Mouse (Mus musculus) liver, embryonic 15.5 days (tissue): Measurements from ENCODE around the gene Scgb3a1. TPM values are rescaled to one million over a fixed set of nuclear protein-coding genes. Genes with fewer than 3 reads are reported as not detected.
A peak's percentile ranks its signal among the peaks of the same experiment; 100 is the strongest.

Experiments
- ATAC-seq: fragments of 200-750 bp; cut with Nextera tagmentation; 2 replicates; pipeline ENCODE4 v1.8.0; 2017; ENCODE audit warnings: moderate number of reproducible peaks, mild to moderate bottlenecking, moderate library complexity; ENCODE audit not compliant: insufficient read depth
- H3K27ac ChIP-seq: fragments of 300-500 bp; sonication (generic); replicated peaks from 2 replicates; pipeline ENCODE4 v1.5.1; 2015; ENCODE audit warnings: mild to moderate bottlenecking, inconsistent platforms
- H3K27me3 ChIP-seq: fragments of 300-500 bp; sonication (generic); 2 replicates; pipeline ENCODE4 v1.6.1; 2015; ENCODE audit warnings: mild to moderate bottlenecking, inconsistent platforms
- H3K36me3 ChIP-seq: fragments of 300-500 bp; sonication (generic); replicated peaks from 2 replicates; pipeline ENCODE4 v1.6.1; 2015; ENCODE audit warnings: moderate library complexity, mild to moderate bottlenecking, inconsistent platforms
- H3K4me1 ChIP-seq: fragments of 300-500 bp; sonication (generic); replicated peaks from 2 replicates; pipeline ENCODE4 v1.6.1; 2015; ENCODE audit warnings: inconsistent platforms
- H3K4me2 ChIP-seq: fragments of 300-500 bp; sonication (generic); 2 replicates; pipeline ENCODE4 v1.6.1; 2015; ENCODE audit warnings: moderate library complexity, mild to moderate bottlenecking, inconsistent platforms
- H3K4me3 ChIP-seq: fragments of 300-500 bp; sonication (generic); replicated peaks from 2 replicates; pipeline ENCODE4 v1.5.1; 2015; ENCODE audit warnings: mild to moderate bottlenecking, inconsistent platforms
- H3K9ac ChIP-seq: fragments of 300-500 bp; sonication (generic); 2 replicates; pipeline ENCODE4 v1.6.1; 2015; ENCODE audit warnings: moderate library complexity, mild to moderate bottlenecking, inconsistent platforms
- H3K9me3 ChIP-seq: fragments of 300-500 bp; sonication (generic); replicated peaks from 2 replicates; pipeline ENCODE4 v1.6.1; 2016; ENCODE audit warnings: inconsistent platforms
- WGBS: fragments of 180-500 bp; shearing (Covaris S2); methylation state at CpG from one replicate; pipeline ENCODE4 v1.1.7; 2015; ENCODE audit warnings: mixed read lengths; ENCODE audit not compliant: insufficient replicate concordance; 5-methylcytosine and 5-hydroxymethylcytosine counted together
- polyA plus RNA-seq: library from polyadenylated mRNA; unstranded; fragments of >200 nt; fragmentation: Nextera tagmentation; extraction: Ambion mirVana; gene quantifications from 2 replicates; pipeline ENCODE4 v1.2.1, GENCODE M21; 2015

The Scgb3a1 gene
- polyA plus RNA-seq, 1 experiment from 2014 or later, result 0.20 TPM

DNA sequence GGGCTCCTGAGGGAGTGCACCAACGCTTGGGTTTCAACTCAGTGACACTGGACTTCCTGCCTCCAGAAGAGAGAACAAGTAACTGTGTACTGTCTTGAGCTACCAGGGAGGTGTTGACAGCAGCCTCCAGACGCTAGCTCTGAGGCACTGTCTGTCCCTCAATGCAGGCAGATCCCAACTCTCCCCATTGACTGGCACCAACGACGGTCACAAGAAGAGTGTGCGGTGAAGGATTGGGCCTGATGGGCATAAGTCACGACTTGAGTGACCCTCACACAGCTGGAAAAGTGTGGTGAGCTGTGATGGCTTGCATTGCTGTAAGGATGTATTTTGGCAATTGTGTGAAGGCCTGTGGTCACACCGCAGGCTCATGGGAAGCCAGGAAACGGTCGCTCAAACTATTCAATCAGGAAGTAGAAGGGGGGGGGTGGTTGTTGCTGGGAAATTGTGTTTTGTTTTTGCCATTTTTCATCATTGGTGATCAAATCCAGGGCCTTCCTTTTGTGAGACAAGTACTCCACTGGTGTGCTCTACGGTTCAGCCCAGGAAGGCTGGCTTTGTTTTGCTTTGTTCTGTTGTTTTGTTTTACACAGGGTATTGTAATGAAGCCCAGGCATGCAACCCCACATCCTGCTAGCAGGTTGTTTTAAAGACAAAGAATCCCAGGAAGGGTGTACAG lies 4.5 kb upstream of the Scgb3a1 start:
- H3K4me3 ChIP-seq, result no peak overlapping the region
- WGBS, result 26% methylated on average over 10 of the region's 10 CpGs
- no peak for ATAC-seq
- H3K9me3 ChIP-seq, result no peaks in the 10 kb centered on the region
- H3K27ac ChIP-seq, result 0 out of 2 replicates have a peak overlapping the region, but pooled peaks have one; percentile 24
- H3K4me1 ChIP-seq, result peaks cover 12% of the 10 kb centered on the region; the same call in 1 of the 2 replicates
- no peaks in the 10 kb centered on the region for H3K36me3 ChIP-seq
- H3K4me2 ChIP-seq, result no peak overlapping the region
- H3K27me3 ChIP-seq, result no peaks in the 10 kb centered on the region
- H3K9ac ChIP-seq, result no peak overlapping the region

DNA sequence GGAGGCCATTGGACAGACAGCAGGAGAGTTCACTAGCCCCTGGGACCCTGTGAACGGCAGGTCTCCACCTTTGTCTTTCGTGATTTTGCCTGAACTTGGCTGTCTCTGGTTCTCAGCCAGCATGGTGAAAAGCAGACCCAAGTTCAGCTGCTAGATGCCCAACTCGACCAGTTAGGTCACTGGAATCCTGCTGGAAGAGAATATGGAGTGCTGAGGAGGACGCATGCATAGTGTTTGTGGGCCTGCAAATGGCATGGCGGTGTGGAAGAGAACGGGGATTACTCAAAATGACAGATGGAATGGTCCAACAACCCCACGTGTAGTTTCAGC lies 4.0 kb upstream of the Scgb3a1 start:
- H3K27me3 ChIP-seq, result no peaks in the 10 kb centered on the region
- no peak overlapping the region for H3K9ac ChIP-seq
- H3K36me3 ChIP-seq, result no peaks in the 10 kb centered on the region
- WGBS, result 54% methylated on average over 7 of the region's 7 CpGs
- H3K4me1 ChIP-seq, result peaks cover 12% of the 10 kb centered on the region; the same call in 1 of the 2 replicates
- H3K9me3 ChIP-seq, result no peaks in the 10 kb centered on the region
- no peak for ATAC-seq
- no peak overlapping the region for H3K4me3 ChIP-seq
- H3K4me2 ChIP-seq, result no peak overlapping the region
- no peak overlapping the region for H3K27ac ChIP-seq

DNA sequence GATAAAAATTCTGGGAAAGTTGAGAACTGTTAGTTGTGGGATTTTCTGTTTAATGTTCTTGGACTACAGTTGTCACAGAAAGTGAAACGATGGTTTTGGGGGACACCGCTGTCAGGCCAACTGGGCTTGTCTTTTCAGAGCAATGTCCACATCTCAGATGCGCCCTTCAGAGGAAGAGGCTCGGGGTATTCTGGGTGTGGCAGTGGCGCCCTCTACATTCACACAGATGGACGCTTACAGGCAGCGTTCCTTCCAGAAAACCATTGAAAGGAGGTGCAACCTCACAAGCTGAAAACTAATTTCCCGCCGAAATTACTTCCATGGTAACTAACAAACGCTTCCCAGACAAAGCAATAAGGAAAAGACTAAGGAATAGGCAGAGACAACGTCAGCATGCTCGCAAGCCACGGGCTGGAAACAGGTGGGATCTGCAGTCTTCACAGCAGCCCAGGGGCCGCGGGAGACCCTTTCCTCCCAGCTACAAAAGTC lies 1.1 kb upstream of the Scgb3a1 start:
- no peak overlapping the region for H3K4me3 ChIP-seq
- no peaks in the 10 kb centered on the region for H3K36me3 ChIP-seq
- no peaks in the 10 kb centered on the region for H3K27me3 ChIP-seq
- H3K9me3 ChIP-seq, result no peaks in the 10 kb centered on the region
- WGBS, result 42% methylated on average over 15 of the region's 15 CpGs
- H3K9ac ChIP-seq, result no peak overlapping the region
- no peak overlapping the region for H3K27ac ChIP-seq
- H3K4me2 ChIP-seq, result no peak overlapping the region
- ATAC-seq, result no peak
- peaks cover 19% of the 10 kb centered on the region; the same call in 1 of the 2 replicates for H3K4me1 ChIP-seq

DNA sequence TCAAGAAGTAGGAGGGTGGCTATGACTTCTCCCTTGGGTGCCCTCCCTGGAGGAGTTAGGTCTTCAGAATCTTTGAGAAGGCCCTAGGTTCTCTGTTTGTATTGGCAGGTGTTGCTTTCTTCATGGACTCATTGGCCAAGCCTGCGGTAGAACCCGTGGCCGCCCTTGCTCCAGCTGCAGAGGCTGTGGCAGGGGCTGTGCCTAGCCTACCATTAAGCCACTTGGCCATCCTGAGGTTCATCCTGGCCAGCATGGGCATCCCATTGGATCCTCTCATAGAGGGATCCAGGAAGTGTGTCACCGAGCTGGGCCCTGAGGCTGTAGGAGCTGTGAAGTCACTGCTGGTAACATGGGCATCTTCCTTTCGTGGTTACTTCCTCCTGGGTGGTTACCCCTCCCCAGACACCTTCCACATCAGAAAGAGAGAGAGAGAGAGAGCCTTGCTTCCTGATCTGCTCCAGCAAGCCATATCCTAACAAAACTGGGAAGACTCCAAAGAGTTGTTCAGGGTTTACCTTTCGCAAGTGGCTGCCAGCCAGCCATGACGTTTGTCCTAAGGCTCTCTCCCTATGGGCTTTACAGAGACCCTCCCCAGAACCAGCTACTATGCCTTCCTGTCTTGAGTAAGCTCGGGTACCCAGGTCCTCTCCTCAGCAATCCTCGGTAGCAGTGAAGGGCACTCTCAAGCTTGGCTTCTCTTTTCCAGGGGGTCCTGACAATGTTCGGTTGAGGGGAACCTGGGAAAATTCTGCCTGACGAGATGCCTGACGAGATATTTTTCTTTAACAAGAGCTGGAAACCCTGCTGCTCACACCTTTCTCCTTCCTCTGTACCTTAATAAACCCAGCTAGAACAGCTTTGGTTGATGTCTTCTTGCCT lies 1.1 kb downstream of the Scgb3a1 start:
- H3K36me3 ChIP-seq, result peaks cover 12% of the 10 kb centered on the region; the same call in 1 of the 2 replicates
- WGBS, result 56% methylated on average over 12 of the region's 12 CpGs
- H3K9ac ChIP-seq, result no peak overlapping the region
- H3K4me1 ChIP-seq, result peaks cover 8% of the 10 kb centered on the region; the same call in 1 of the 2 replicates
- no peak overlapping the region for H3K4me2 ChIP-seq
- H3K27ac ChIP-seq, result no peak overlapping the region
- H3K9me3 ChIP-seq, result no peaks in the 10 kb centered on the region
- no peaks in the 10 kb centered on the region for H3K27me3 ChIP-seq
- no peak for ATAC-seq
- no peak overlapping the region for H3K4me3 ChIP-seq

DNA sequence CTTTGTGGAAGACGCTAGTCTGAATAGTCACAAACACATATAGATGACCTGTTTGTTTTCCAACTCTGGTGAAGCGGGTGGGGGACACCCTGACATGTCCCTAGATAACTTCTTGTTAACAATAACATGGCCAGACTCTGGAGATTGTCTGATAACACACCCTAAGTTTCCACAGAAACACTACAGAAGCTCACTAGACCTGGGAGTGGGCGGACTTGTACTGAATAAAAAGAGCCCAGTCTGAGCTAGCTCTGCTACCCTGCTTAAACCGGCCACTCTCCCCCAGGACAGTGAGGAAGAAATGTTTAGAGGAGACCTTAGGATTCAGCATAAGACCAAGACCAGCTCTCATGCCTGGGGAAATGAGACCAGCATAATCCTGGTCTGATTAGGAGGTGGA lies 2.1 kb downstream of the Scgb3a1 start:
- ATAC-seq, result no peak
- no peaks in the 10 kb centered on the region for H3K9me3 ChIP-seq
- H3K4me1 ChIP-seq, result peaks cover 7% of the 10 kb centered on the region; the same call in 1 of the 2 replicates
- no peak overlapping the region for H3K4me2 ChIP-seq
- 43% methylated on average over 4 of the region's 4 CpGs for WGBS
- peaks cover 21% of the 10 kb centered on the region for H3K36me3 ChIP-seq
- no peaks in the 10 kb centered on the region for H3K27me3 ChIP-seq
- no peak overlapping the region for H3K27ac ChIP-seq
- no peak overlapping the region for H3K4me3 ChIP-seq
- H3K9ac ChIP-seq, result no peak overlapping the region

DNA sequence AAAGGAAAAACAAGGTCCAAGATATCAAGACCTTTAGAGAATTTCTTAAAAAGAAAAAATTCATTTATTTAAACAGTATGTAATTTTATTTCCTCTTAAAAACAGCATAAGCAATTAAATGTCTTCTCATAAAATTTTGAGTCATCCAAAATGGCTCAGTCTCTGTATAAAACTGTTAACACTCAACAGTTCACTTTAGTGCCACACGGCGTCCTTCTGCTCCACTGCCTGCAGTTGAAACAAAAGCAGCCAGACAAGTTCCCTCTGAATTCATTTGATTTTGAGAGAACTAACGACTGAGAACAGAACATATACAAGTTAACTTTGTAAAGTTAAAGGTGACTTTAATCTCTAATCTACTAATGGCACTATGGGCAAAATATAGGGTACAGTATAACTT lies 10.0 kb downstream of the Scgb3a1 start:
- no peak overlapping the region for H3K4me2 ChIP-seq
- WGBS, result 87% methylated on average over 3 of the region's 3 CpGs
- no peaks in the 10 kb centered on the region for H3K9me3 ChIP-seq
- H3K36me3 ChIP-seq, result peaks cover 82% of the 10 kb centered on the region
- no peak overlapping the region for H3K9ac ChIP-seq
- no peaks in the 10 kb centered on the region for H3K4me1 ChIP-seq
- no peak for ATAC-seq
- H3K27ac ChIP-seq, result no peak overlapping the region
- H3K27me3 ChIP-seq, result no peaks in the 10 kb centered on the region
- no peak overlapping the region for H3K4me3 ChIP-seq

- no peak overlapping the region for H3K27ac ChIP-seq
- peaks cover 90% of the 10 kb centered on the region for H3K36me3 ChIP-seq
- no peaks in the 10 kb centered on the region for H3K27me3 ChIP-seq
- H3K9ac ChIP-seq, result no peak overlapping the region
- no peak for ATAC-seq
- H3K4me1 ChIP-seq, result no peaks in the 10 kb centered on the region
- no peak overlapping the region for H3K4me3 ChIP-seq
- WGBS, result 92% methylated on average over 12 of the region's 12 CpGs
- no peaks in the 10 kb centered on the region for H3K9me3 ChIP-seq
- H3K4me2 ChIP-seq, result no peak overlapping the region
These were observed 21.0 kb downstream of the Scgb3a1 start for GRCm38 (mm10) chr11:49684237-49684973.

- H3K4me1 ChIP-seq, result peaks cover 7% of the 10 kb centered on the region; the same call in 1 of the 2 replicates
- H3K4me3 ChIP-seq, result no peak overlapping the region
- no peak overlapping the region for H3K27ac ChIP-seq
- H3K9me3 ChIP-seq, result no peaks in the 10 kb centered on the region
- no peak overlapping the region for H3K4me2 ChIP-seq
- no peak for ATAC-seq
- peaks cover 70% of the 10 kb centered on the region for H3K36me3 ChIP-seq
- no peaks in the 10 kb centered on the region for H3K27me3 ChIP-seq
- WGBS, result 91% methylated on average over 3 of the region's 3 CpGs
- no peak overlapping the region for H3K9ac ChIP-seq
These were observed 31.6 kb downstream of the Scgb3a1 start for GRCm38 (mm10) chr11:49695013-49695412.

DNA sequence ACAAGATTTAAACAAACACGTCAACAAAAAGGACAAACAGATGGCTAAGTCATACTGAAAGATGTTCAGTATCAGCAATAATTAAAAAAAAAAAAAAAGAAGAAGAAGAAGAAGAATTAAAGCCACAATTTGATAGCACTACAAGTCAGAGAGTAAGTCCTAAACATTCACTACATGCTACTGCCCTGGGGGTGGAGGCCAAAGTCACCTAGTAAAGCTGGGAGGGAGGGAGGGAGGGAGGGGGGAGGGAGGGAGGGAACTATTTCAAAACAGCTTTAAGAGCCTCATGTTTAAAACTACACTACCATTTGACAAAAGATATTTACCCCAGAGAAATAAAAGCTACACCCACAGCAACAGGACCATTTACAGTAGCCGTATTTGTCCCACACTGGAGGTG lies 32.3 kb downstream of the Scgb3a1 start:
- Histone ChIP-seq H3K9ac (no peak overlapping the region), H3K27ac (no peak overlapping the region), H3K4me1 (peaks cover 4% of the 10 kb centered on the region; the same call in 1 of the 2 replicates), H3K4me2 (no peak overlapping the region), H3K36me3 (peaks cover 68% of the 10 kb centered on the region), H3K27me3 (no peaks in the 10 kb centered on the region), H3K9me3 (no peaks in the 10 kb centered on the region), H3K4me3 (no peak overlapping the region)
- WGBS, result 87% methylated on average over 2 of the region's 2 CpGs
- no peak for ATAC-seq

GRCm38 (mm10) chr11:49696472-49696871 lies 33.1 kb downstream of the Scgb3a1 start:
- H3K27me3 ChIP-seq, result no peaks in the 10 kb centered on the region
- peaks cover 3% of the 10 kb centered on the region; the same call in 1 of the 2 replicates for H3K4me1 ChIP-seq
- H3K36me3 ChIP-seq, result peaks cover 69% of the 10 kb centered on the region
- no peaks in the 10 kb centered on the region for H3K9me3 ChIP-seq
- H3K4me3 ChIP-seq, result no peak overlapping the region
- ATAC-seq, result no peak
- 86% methylated on average over 2 of the region's 2 CpGs for WGBS
- H3K9ac ChIP-seq, result no peak overlapping the region
- H3K27ac ChIP-seq, result no peak overlapping the region
- no peak overlapping the region for H3K4me2 ChIP-seq

GRCm38 (mm10) chr11:49697779-49698178 lies 34.4 kb downstream of the Scgb3a1 start:
- H3K9me3 ChIP-seq, result no peaks in the 10 kb centered on the region
- H3K27ac ChIP-seq, result no peak overlapping the region
- peaks cover 3% of the 10 kb centered on the region; the same call in 1 of the 2 replicates for H3K4me1 ChIP-seq
- H3K27me3 ChIP-seq, result no peaks in the 10 kb centered on the region
- H3K9ac ChIP-seq, result no peak overlapping the region
- H3K4me2 ChIP-seq, result no peak overlapping the region
- no peak for ATAC-seq
- 84% methylated on average over 5 of the region's 5 CpGs for WGBS
- H3K36me3 ChIP-seq, result peaks cover 73% of the 10 kb centered on the region
- H3K4me3 ChIP-seq, result no peak overlapping the region
